Mouse (Mus musculus) heart, postnatal 0 days (tissue): ENCODE measurements at regions not wholly inside any gene's neighbourhood (a gene's known extent, or its start where the extent isn't known, plus 50 kb on each side); places are given as distances from the start of the nearest gene placed in this dataset.

Source experiments
- CTCF ChIP-seq: IDR thresholded peaks from 2 replicates; pipeline ENCODE4 v1.5.1; 2016; ENCODE audit warnings: antibody characterized with exemption, control low read depth, low read depth
- EP300 ChIP-seq: IDR thresholded peaks from 2 replicates; pipeline ENCODE4 v1.6.1; 2016; ENCODE audit warnings: antibody characterized with exemption, low read depth

DNA sequence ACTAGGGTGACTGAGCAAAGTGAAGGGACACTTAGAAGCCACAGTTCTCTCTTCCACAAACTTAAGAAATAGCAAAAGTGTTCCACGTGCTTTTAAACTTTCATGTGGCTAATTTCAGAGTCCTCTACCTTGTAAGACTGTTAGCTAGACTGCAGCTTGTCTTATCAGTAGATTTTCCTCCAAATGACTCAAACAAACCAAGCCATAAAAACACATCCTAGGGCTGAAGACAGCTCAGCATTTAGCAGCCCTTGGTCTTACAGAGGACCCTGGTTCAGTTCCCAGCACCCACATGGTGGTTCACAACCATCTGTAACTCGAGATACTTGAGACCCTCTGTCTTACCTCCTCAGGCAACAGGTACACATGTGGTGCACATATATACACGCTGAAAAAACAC lies 209.9 kb upstream of the Klf14 start:
- TF ChIP-seq CTCF (no peak), EP300 (no peak)
